ENCODE assay signal across 8 mouse cellular contexts in genomic region chrX:96097491-96097970, GRCm38 (mm10). TPM values are rescaled to one million over a fixed set of nuclear protein-coding genes. Genes with fewer than 3 reads are reported as not detected.
DNase-seq lines count a peak whose midpoint lies in the region; ATAC-seq and TF ChIP-seq lines count a peak whose summit lies in the region.

No protein-coding gene starts in this region.

- peak overlapping the region; percentile 27; the same call in 1 of the 2 replicates for H3K9ac ChIP-seq in lung, embryonic 16.5 days (ENCODE audit: low read length)
- no peak overlapping the region for H3K9ac ChIP-seq in embryonic facial prominence, embryonic 12.5 days
- no peak overlapping the region for H3K9ac ChIP-seq in stomach, postnatal 0 days (ENCODE audit: low read length)

- H3K4me3 ChIP-seq in lung, embryonic 16.5 days (ENCODE audit: low read length): peak overlapping the region; percentile 70
- H3K4me3 ChIP-seq in embryonic facial prominence, embryonic 12.5 days: peak overlapping the region; percentile 50
- peak overlapping the region; percentile 58 for H3K4me3 ChIP-seq in limb, embryonic 10.5 days
- H3K4me3 ChIP-seq in stomach, postnatal 0 days (ENCODE audit: low read depth, low read length): peak overlapping the region; percentile 12; the same call in 1 of the 2 replicates

- no peaks in the 10 kb centered on the region for H3K27me3 ChIP-seq in lung, embryonic 16.5 days (ENCODE audit: control insufficient read depth, insufficient read depth, low read depth, low read length)
- no peaks in the 10 kb centered on the region for H3K27me3 ChIP-seq in embryonic facial prominence, embryonic 12.5 days
- peaks cover 38% of the 10 kb centered on the region for H3K27me3 ChIP-seq in limb, embryonic 10.5 days (ENCODE audit: low read depth, poor library complexity, severe bottlenecking)
- H3K27me3 ChIP-seq in stomach, postnatal 0 days (ENCODE audit: control insufficient read depth, insufficient read depth, low read length): no peaks in the 10 kb centered on the region

- TF ChIP-seq CTCF in stomach, postnatal 0 days (IDR thresholded peaks at IDR 0.05; ENCODE audit: low read depth): no peak

- H3K4me2 ChIP-seq in lung, embryonic 16.5 days (ENCODE audit: low read depth, low read length): peak overlapping the region; percentile 59
- H3K4me2 ChIP-seq in embryonic facial prominence, embryonic 12.5 days (replicated peaks): peak overlapping the region; percentile 54
- H3K4me2 ChIP-seq in stomach, postnatal 0 days (replicated peaks; ENCODE audit: low read depth): peak overlapping the region; percentile 53

- WGBS in lung, embryonic 16.5 days: 37% methylated on average over 5 of the region's 5 CpGs
- WGBS in embryonic facial prominence, embryonic 12.5 days: 47% methylated on average over 5 of the region's 5 CpGs
- WGBS in limb, embryonic 10.5 days: 39% methylated on average over 5 of the region's 5 CpGs
- WGBS in stomach, postnatal 0 days: 50% methylated on average over 5 of the region's 5 CpGs

- no peak for ATAC-seq in lung, embryonic 16.5 days (ENCODE audit: low read depth)
- no peak for ATAC-seq in embryonic facial prominence, embryonic 12.5 days (ENCODE audit: insufficient number of reproducible peaks, insufficient read depth, low FRiP score, low TSS enrichment)
- ATAC-seq in stomach, postnatal 0 days (ENCODE audit: low FRiP score, low TSS enrichment): no peak

- H3K36me3 ChIP-seq in lung, embryonic 16.5 days (ENCODE audit: control insufficient read depth, insufficient read depth, low read length): no peaks in the 10 kb centered on the region
- H3K36me3 ChIP-seq in embryonic facial prominence, embryonic 12.5 days: no peaks in the 10 kb centered on the region
- no peaks in the 10 kb centered on the region for H3K36me3 ChIP-seq in limb, embryonic 10.5 days
- no peaks in the 10 kb centered on the region for H3K36me3 ChIP-seq in stomach, postnatal 0 days (ENCODE audit: control insufficient read depth, insufficient read depth, low read length)

- no peaks in the 10 kb centered on the region for H3K4me1 ChIP-seq in lung, embryonic 16.5 days (replicated peaks; ENCODE audit: control insufficient read depth, insufficient read depth, low read length)
- H3K4me1 ChIP-seq in embryonic facial prominence, embryonic 12.5 days: no peaks in the 10 kb centered on the region
- peaks cover 3% of the 10 kb centered on the region; the same call in 1 of the 2 replicates for H3K4me1 ChIP-seq in limb, embryonic 10.5 days
- H3K4me1 ChIP-seq in stomach, postnatal 0 days (replicated peaks; ENCODE audit: control insufficient read depth, insufficient read depth): no peaks in the 10 kb centered on the region

- no peak for TF ChIP-seq EP300 in stomach, postnatal 0 days (optimal IDR thresholded peaks at IDR 0.05)

- peak overlapping the region; percentile 88 for H3K27ac ChIP-seq in lung, embryonic 16.5 days (ENCODE audit: low read length)
- no peak overlapping the region for H3K27ac ChIP-seq in embryonic facial prominence, embryonic 12.5 days
- H3K27ac ChIP-seq in limb, embryonic 10.5 days: no peak overlapping the region; the same call in 1 of the 2 replicates
- no peak overlapping the region for H3K27ac ChIP-seq in stomach, postnatal 0 days (replicated peaks)

- no peak for DNase-seq in lung, adult 18-20 months
- DNase-seq in limb, embryonic 10.5 days (ENCODE audit: low spot score): no peak
- DNase-seq in stomach, postnatal 0 days (ENCODE audit: low spot score): no peak
- DNase-seq in adrenal gland, postnatal 36 days: no peak
- DNase-seq in adrenal gland, postnatal 10 days: no peak
- DNase-seq in gastrocnemius, postnatal 4 days (ENCODE audit: low spot score in 2 of 2): no peak

- H3K9me3 ChIP-seq in lung, embryonic 16.5 days (ENCODE audit: control insufficient read depth, low read length): no peaks in the 10 kb centered on the region
- no peaks in the 10 kb centered on the region for H3K9me3 ChIP-seq in embryonic facial prominence, embryonic 12.5 days
- no peaks in the 10 kb centered on the region for H3K9me3 ChIP-seq in limb, embryonic 10.5 days (replicated peaks)
- no peaks in the 10 kb centered on the region for H3K9me3 ChIP-seq in stomach, postnatal 0 days (ENCODE audit: control insufficient read depth, low read length)

RNA-seq across cellular contexts. Expression of gene Msn, which starts 1.7 kb away (rescaled TPM):
- polyA plus RNA-seq in lung, embryonic 16.5 days (2015; fragmentation: Nextera tagmentation; extraction: Ambion mirVana): 236 and 246 TPM in 2 replicates
- polyA plus RNA-seq in embryonic facial prominence, embryonic 12.5 days (2016; fragmentation: Nextera tagmentation; extraction: Ambion mirVana): 73.5 and 77.4 TPM in 2 replicates
- 98.5 and 100 TPM in 2 replicates for polyA plus RNA-seq in limb, embryonic 10.5 days (2016; fragmentation: Nextera tagmentation; extraction: Ambion mirVana)
- 32.9 and 34.9 TPM in 2 replicates for polyA plus RNA-seq in stomach, postnatal 0 days (2015; fragmentation: Nextera tagmentation; extraction: Ambion mirVana)
- 100 to 1,000 TPM; 144 to 168 TPM for total RNA-seq in adrenal gland, postnatal 36 days (2021)
- total RNA-seq in adrenal gland, postnatal 10 days (2021): 100 to 1,000 TPM; 145 to 150 TPM
- 100 to 1,000 TPM; 119 to 121 TPM for total RNA-seq in gastrocnemius, postnatal 4 days (2021)

Comparison
In these comparisons a context has a peak if more than half of its experiments do, and no peak if none do; other contexts are left out.
1. H3K4me3 ChIP-seq: peak in every context shown above with its lines; median percentile 70 in lung, embryonic 16.5 days; 58 in limb, embryonic 10.5 days; 50 in embryonic facial prominence, embryonic 12.5 days; 12 in stomach, postnatal 0 days.